Mouse (Mus musculus): Measurements from ENCODE around the gene Usp34.
"Not testable (repeated sequence)": the region's sequence is repeated elsewhere in the genome, so short reads cannot be mapped to it uniquely, and the experiment has no call there.

The Usp34 gene

GRCm38 (mm10) chr11:23306764-23307565 lies at the start of gene Usp34:
Gene Usp34, plus strand, starts transcription at chr11:23306895.
- peak; percentile 79 for DNase-seq (ENCODE audit: low spot score)

- DNase-seq (ENCODE audit: low spot score) = no peak
Observed at GRCm38 (mm10) chr11:23259073-23259472, 47.6 kb upstream of the Usp34 start.

- DNase-seq (ENCODE audit: low spot score) = no peak
Observed at GRCm38 (mm10) chr11:23259481-23259880, 47.2 kb upstream of the Usp34 start.

- DNase-seq (ENCODE audit: low spot score) = no peak
Observed at GRCm38 (mm10) chr11:23260186-23260585, 46.5 kb upstream of the Usp34 start.

GRCm38 (mm10) chr11:23261490-23261889 lies 45.2 kb upstream of the Usp34 start:
- DNase-seq (ENCODE audit: low spot score) = no peak

- no peak for DNase-seq (ENCODE audit: low spot score)
Observed at GRCm38 (mm10) chr11:23264949-23265348, 41.7 kb upstream of the Usp34 start.

- peak; percentile 80 for DNase-seq (ENCODE audit: low spot score)
Observed at GRCm38 (mm10) chr11:23271770-23272724, 34.6 kb upstream of the Usp34 start.

- no peak for DNase-seq (ENCODE audit: low spot score)
Observed at GRCm38 (mm10) chr11:23275780-23276179, 30.9 kb upstream of the Usp34 start.

- no peak for DNase-seq (ENCODE audit: low spot score)
Observed at GRCm38 (mm10) chr11:23284469-23284868, 22.2 kb upstream of the Usp34 start.

GRCm38 (mm10) chr11:23288866-23289265 lies 17.8 kb upstream of the Usp34 start:
- DNase-seq (ENCODE audit: low spot score) = not testable (repeated sequence)

- DNase-seq (ENCODE audit: low spot score) = no peak
Observed at GRCm38 (mm10) chr11:23297379-23297778, 9.3 kb upstream of the Usp34 start.

GRCm38 (mm10) chr11:23298301-23298700 lies 8.4 kb upstream of the Usp34 start:
- no peak for DNase-seq (ENCODE audit: low spot score)

GRCm38 (mm10) chr11:23299910-23300309 lies 6.8 kb upstream of the Usp34 start:
- DNase-seq (ENCODE audit: low spot score) = no peak

- DNase-seq (ENCODE audit: low spot score) = no peak
Observed at GRCm38 (mm10) chr11:23303126-23303525, 3.6 kb upstream of the Usp34 start.

- DNase-seq (ENCODE audit: low spot score) = peak; percentile 39
Observed at GRCm38 (mm10) chr11:23305101-23305672, 1.5 kb upstream of the Usp34 start.

GRCm38 (mm10) chr11:23305673-23306608 lies 754 bp upstream of the Usp34 start:
- peak; percentile 99 for DNase-seq (ENCODE audit: low spot score)

GRCm38 (mm10) chr11:23307566-23307920 lies 848 bp downstream of the Usp34 start:
- peak; percentile 22 for DNase-seq (ENCODE audit: low spot score)

- no peak for DNase-seq (ENCODE audit: low spot score)
Observed at GRCm38 (mm10) chr11:23313496-23313895, 6.8 kb downstream of the Usp34 start.

- DNase-seq (ENCODE audit: low spot score) = no peak
Observed at GRCm38 (mm10) chr11:23329413-23329812, 22.7 kb downstream of the Usp34 start.

GRCm38 (mm10) chr11:23332136-23332535 lies 25.4 kb downstream of the Usp34 start:
- peak; percentile 46 for DNase-seq (ENCODE audit: low spot score)

- DNase-seq (ENCODE audit: low spot score) = no peak
Observed at GRCm38 (mm10) chr11:23335160-23335559, 28.5 kb downstream of the Usp34 start.
